Mouse (Mus musculus) hindbrain, postnatal 0 days (tissue): ENCODE results near the gene Iqce. TPM values are rescaled to one million over a fixed set of nuclear protein-coding genes. Genes with fewer than 3 reads are reported as not detected.
A peak's percentile ranks its signal among the peaks of the same experiment; 100 is the strongest.
"Not testable (repeated sequence)": the region's sequence is repeated elsewhere in the genome, so short reads cannot be mapped to it uniquely, and the experiment has no call there.

Source experiments
- ATAC-seq: fragments of 200-750 bp; cut with Nextera tagmentation; 2 replicates; pipeline ENCODE4 v1.8.0; 2017; ENCODE audit warnings: mild to moderate bottlenecking, moderate TSS enrichment, moderate library complexity
- DNase-seq: peaks from one replicate; pipeline ENCODE4 v3.0.0-alpha.2; 2015; ENCODE audit warnings: low spot score
- H3K27ac ChIP-seq: fragments of 300-500 bp; sonication (generic); 2 replicates; pipeline ENCODE4 v1.5.1; 2014; ENCODE audit warnings: mild to moderate bottlenecking
- H3K27me3 ChIP-seq: fragments of 300-500 bp; sonication (generic); 2 replicates; pipeline ENCODE4 v1.6.1; 2014; ENCODE audit warnings: low read length, mixed read lengths; ENCODE audit not compliant: insufficient read depth
- H3K36me3 ChIP-seq: fragments of 300-500 bp; sonication (generic); 2 replicates; pipeline ENCODE4 v1.6.1; 2014; ENCODE audit warnings: low read length, mixed read lengths; ENCODE audit not compliant: insufficient read depth
- H3K4me1 ChIP-seq: fragments of 300-500 bp; sonication (generic); 2 replicates; pipeline ENCODE4 v1.6.1; 2014; ENCODE audit warnings: antibody characterized with exemption, low read length, mixed read lengths; ENCODE audit not compliant: insufficient read depth
- H3K4me2 ChIP-seq: fragments of 300-500 bp; sonication (generic); 2 replicates; pipeline ENCODE4 v1.6.1; 2014; ENCODE audit warnings: low read depth, mild to moderate bottlenecking, low read length, moderate library complexity, mixed read lengths
- H3K4me3 ChIP-seq: fragments of 300-500 bp; sonication (generic); 2 replicates; pipeline ENCODE4 v1.5.1; 2014; ENCODE audit warnings: low read length
- H3K9ac ChIP-seq: fragments of 300-500 bp; sonication (generic); replicated peaks from 2 replicates; pipeline ENCODE4 v1.6.1; 2014; ENCODE audit warnings: mild to moderate bottlenecking, low read length, moderate library complexity, mixed read lengths
- H3K9me3 ChIP-seq: fragments of 300-500 bp; sonication (generic); 2 replicates; pipeline ENCODE4 v1.6.1; 2016; ENCODE audit warnings: low read length, mixed read lengths
- CTCF ChIP-seq: IDR thresholded peaks from 2 replicates; pipeline ENCODE4 v1.5.1; 2016; ENCODE audit warnings: antibody characterized with exemption, control low read depth, low read depth
- WGBS: fragments of 180-500 bp; shearing (Covaris S2); extraction: QIAGEN DNeasy Blood & Tissue Kit; methylation state at CpG from one replicate; pipeline ENCODE4 v1.1.7; 2014; 5-methylcytosine and 5-hydroxymethylcytosine counted together
- polyA plus RNA-seq: library from polyadenylated mRNA; unstranded; fragments of >200 nt; fragmentation: Nextera tagmentation; extraction: Ambion mirVana; gene quantifications from 2 replicates; pipeline ENCODE4 v1.2.1, GENCODE M21; 2015
- total RNA-seq: library from RNA; depleted of rRNA; stranded (reverse); fragments of >200 nt; gene quantifications from 2 replicates; pipeline ENCODE4 v1.2.3, GENCODE M21; 2014

The Iqce gene
- total and polyA plus RNA-seq, 2 experiments from 2014 or later = 22.1 to 43.1 TPM

- Histone ChIP-seq H3K27me3 (no peaks in the 10 kb centered on the region), H3K4me3 (no peak overlapping the region), H3K27ac (no peak overlapping the region), H3K9me3 (no peaks in the 10 kb centered on the region), H3K4me2 (no peak overlapping the region), H3K9ac (no peak overlapping the region), H3K4me1 (no peaks in the 10 kb centered on the region), H3K36me3 (peaks cover 18% of the 10 kb centered on the region; the same call in 1 of the 2 replicates)
- DNase-seq (no peak), ATAC-seq (no peak)
- no peak for TF ChIP-seq CTCF
- WGBS = 89% methylated on average over 6 of the region's 6 CpGs
Observed at GRCm38 (mm10) chr5:140680051-140680450, 22.1 kb downstream of the Iqce start.

- TF ChIP-seq CTCF = no peak
- ATAC-seq = no peak
- no peaks in the 10 kb centered on the region for H3K9me3 ChIP-seq
- H3K9ac ChIP-seq = no peak overlapping the region
- no peak for DNase-seq
- WGBS = 89% methylated on average over 6 of the region's 6 CpGs
- no peaks in the 10 kb centered on the region for H3K4me1 ChIP-seq
- H3K4me3 ChIP-seq = no peak overlapping the region
- H3K4me2 ChIP-seq = no peak overlapping the region
- no peaks in the 10 kb centered on the region for H3K27me3 ChIP-seq
- peaks cover 24% of the 10 kb centered on the region; the same call in 1 of the 2 replicates for H3K36me3 ChIP-seq
- H3K27ac ChIP-seq = no peak overlapping the region
Observed at GRCm38 (mm10) chr5:140677137-140677536, 25.0 kb downstream of the Iqce start.

GRCm38 (mm10) chr5:140675640-140676039 lies 26.5 kb downstream of the Iqce start:
- Histone ChIP-seq H3K4me1 (no peaks in the 10 kb centered on the region), H3K9me3 (no peaks in the 10 kb centered on the region), H3K27ac (no peak overlapping the region), H3K36me3 (peaks cover 26% of the 10 kb centered on the region; the same call in 1 of the 2 replicates), H3K9ac (no peak overlapping the region), H3K4me2 (no peak overlapping the region), H3K27me3 (no peaks in the 10 kb centered on the region), H3K4me3 (no peak overlapping the region)
- 0 out of 2 replicates have a peak, but pooled peaks have one; percentile 3 for TF ChIP-seq CTCF
- 82% methylated on average over 11 of the region's 11 CpGs for WGBS
- ATAC-seq (no peak), DNase-seq (no peak)

- Histone ChIP-seq H3K27me3 (no peaks in the 10 kb centered on the region), H3K9me3 (no peaks in the 10 kb centered on the region), H3K36me3 (peaks cover 26% of the 10 kb centered on the region; the same call in 1 of the 2 replicates), H3K4me2 (no peak overlapping the region), H3K4me3 (no peak overlapping the region), H3K27ac (no peak overlapping the region), H3K4me1 (no peaks in the 10 kb centered on the region), H3K9ac (no peak overlapping the region)
- 64% methylated on average over 11 of the region's 11 CpGs for WGBS
- ATAC-seq = 0 out of 2 replicates have a peak, but pooled peaks have one; percentile 30
- no peak for TF ChIP-seq CTCF
- peak; percentile 23 for DNase-seq
Observed at GRCm38 (mm10) chr5:140675079-140675478, 27.1 kb downstream of the Iqce start.

GRCm38 (mm10) chr5:140674036-140674435 lies 28.1 kb downstream of the Iqce start:
- ATAC-seq = no peak
- H3K4me2 ChIP-seq = no peak overlapping the region

GRCm38 (mm10) chr5:140672603-140673002 lies 29.6 kb downstream of the Iqce start:
- not testable (repeated sequence) for DNase-seq, H3K27me3 ChIP-seq, H3K27ac ChIP-seq, H3K9me3 ChIP-seq, ATAC-seq, H3K4me1 ChIP-seq, H3K9ac ChIP-seq, H3K4me3 ChIP-seq, H3K4me2 ChIP-seq
- H3K36me3 ChIP-seq = peaks cover 33% of the 10 kb centered on the region; the same call in 1 of the 2 replicates
- WGBS = 92% methylated on average over 6 of the region's 6 CpGs

More at GRCm38 (mm10) chr5:140674036-140674435, 28.1 kb downstream of the Iqce start:
- Histone ChIP-seq H3K9ac (no peak overlapping the region), H3K4me1 (no peaks in the 10 kb centered on the region), H3K27me3 (no peaks in the 10 kb centered on the region), H3K4me3 (no peak overlapping the region), H3K9me3 (no peaks in the 10 kb centered on the region), H3K27ac (no peak overlapping the region), H3K36me3 (peaks cover 29% of the 10 kb centered on the region; the same call in 1 of the 2 replicates)
- no peak for DNase-seq
- WGBS = 87% methylated on average over 17 of the region's 17 CpGs
- no peak for TF ChIP-seq CTCF

GRCm38 (mm10) chr5:140672115-140672514 lies 30.1 kb downstream of the Iqce start:
- no peak for TF ChIP-seq CTCF
- ATAC-seq = no peak
- WGBS = 86% methylated on average over 6 of the region's 6 CpGs
- Histone ChIP-seq H3K9me3 (no peaks in the 10 kb centered on the region), H3K9ac (no peak overlapping the region), H3K27ac (no peak overlapping the region), H3K4me1 (no peaks in the 10 kb centered on the region), H3K4me3 (no peak overlapping the region), H3K4me2 (no peak overlapping the region), H3K27me3 (no peaks in the 10 kb centered on the region), H3K36me3 (peaks cover 33% of the 10 kb centered on the region; the same call in 1 of the 2 replicates)
- no peak for DNase-seq
